Mouse (Mus musculus): ENCODE results near the gene Gm42421.

The Gm42421 gene

DNA sequence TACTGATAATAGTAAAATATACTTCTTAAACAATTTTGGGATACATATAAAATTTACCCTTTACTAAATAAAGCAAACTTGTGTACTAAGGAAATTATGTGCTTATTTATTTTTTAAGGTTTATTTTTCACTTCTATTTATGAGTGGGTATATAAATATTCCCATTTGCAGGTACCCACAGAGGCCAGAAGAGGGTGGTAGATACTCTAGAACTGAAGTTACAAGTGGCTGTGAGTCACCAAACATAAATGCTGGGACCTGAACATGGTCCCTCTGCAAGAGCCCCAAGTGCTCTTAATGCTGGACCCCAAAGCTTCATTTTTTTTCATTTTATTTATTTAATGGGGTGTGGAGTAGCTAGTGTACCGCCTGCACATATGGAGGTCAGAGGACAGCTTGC is 5.9 kb downstream of the Gm42421 start:
- DNase-seq (ENCODE audit: low read depth, low spot score): no peak

DNA sequence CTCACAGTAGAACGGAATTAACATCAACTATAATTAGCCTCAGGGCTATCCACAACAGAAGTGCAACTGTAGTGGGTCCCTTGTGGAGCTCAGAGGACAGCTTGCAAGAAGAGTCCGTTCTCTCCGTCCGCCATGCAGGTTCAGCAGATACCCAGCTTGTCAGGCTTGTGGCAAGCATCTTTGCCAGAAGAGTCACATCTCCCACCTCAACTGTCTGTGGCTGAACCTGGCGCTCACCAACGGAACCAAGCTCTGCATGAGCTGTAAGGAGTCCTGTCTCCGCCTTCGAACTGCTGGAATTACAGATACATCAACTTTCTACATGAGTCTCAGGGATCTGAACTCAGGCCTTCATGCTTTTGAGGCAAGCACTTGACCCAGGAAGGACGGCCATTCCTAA is 8.2 kb downstream of the Gm42421 start:
- DNase-seq (ENCODE audit: low read depth, low spot score): no peak

DNA sequence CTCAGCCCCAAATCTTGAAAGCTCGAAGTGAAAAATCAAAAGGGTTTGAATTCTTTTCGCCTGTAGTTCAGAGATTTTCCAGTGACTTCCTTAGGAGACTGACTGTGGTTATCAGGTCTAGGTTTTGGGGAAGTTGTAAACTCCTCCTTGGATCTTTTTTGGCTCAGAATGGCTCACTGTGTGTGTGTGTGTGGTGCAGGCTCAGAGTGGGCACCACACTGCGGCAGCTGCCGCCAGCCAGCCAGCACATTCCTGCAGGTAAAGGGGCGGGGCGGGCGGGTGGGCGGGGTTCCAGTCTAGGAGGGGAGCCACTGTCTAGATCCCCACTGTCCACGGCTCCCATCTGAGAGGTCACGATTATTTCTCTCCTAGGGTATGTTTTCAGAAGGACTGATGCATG is 13.6 kb downstream of the Gm42421 start:
- peak; percentile 28 for DNase-seq (ENCODE audit: low read depth, low spot score)

DNA sequence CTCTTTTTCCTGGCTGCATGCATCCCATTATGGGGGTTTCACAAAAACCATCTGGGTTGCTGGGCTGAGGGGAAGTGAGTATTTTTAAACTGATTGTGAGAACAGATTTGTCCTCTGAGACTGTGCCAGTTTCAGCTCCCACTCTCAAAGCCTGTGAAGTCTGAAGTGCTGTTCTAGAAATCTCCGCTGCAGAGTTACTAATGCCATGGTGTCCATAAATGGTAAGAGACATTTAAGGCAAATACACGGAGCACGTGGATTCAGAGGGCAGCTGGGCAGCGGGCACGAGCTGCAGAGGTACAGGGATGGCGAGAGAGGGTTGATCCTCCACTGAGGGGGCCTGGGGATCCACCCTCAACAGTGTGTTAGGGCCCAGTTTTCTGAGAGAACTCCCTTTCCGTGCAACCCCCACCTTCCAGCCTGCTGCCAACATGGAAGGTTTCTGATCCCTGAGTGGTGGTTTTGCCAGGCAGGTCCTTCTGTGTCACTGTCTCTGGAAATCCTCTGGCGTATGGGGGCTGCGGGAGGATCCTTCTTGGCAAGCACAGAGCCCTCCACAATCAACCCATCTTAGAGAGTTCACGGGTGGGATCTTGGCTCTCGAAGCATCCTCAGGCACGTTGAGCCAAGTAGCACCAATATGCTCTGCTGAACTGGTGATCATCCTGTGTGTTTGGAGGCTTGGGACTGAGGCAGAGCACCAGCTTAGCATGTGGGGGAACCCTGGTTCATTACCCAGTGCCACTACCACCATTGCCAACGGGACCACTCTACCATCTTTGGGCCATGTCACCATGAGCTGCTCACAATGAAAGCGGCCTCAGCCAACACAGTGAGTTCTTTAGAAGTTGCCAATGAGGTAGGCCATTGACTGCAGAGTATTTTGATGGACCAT is 15.5 kb downstream of the Gm42421 start:
- DNase-seq (ENCODE audit: low read depth, low spot score): no peak

DNA sequence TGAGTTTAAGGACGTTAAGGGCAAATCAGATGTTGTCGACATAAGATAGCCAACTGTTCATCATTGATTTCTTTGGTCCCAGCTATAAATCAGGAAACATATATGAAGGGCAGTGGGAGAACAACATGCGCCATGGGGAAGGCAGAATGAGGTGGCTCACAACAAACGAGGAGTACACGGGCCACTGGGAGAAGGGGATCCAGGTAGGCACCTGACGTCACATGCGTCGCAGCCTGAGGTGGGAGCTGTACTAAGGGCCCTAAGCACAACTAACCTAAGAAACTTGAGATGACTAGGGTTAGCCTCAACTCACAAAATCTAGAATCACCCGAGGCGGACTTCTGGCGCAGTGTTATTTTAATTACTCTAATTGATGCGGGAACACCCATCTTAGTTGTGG is 20.4 kb downstream of the Gm42421 start:
- no peak for DNase-seq (ENCODE audit: low read depth, low spot score)

DNA sequence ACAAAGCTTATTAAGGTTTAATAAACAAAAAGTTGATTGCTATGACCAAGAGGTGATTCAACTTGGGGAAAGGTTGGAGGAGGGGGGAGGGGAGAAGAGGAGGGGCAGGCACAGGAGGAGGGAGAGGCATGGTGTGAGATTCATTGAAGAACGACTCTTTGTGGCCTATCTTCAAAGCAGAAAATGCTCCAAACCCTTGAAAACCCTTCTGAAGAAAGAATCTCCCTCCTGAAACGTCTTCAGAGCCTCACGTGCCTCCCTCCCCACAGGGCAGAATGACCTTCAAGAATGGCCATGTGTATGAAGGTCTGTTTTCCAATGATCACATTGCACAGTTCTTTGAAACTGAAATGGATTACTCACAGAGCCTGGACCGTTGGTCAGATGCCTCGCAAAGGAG is 22.0 kb downstream of the Gm42421 start:
- DNase-seq (ENCODE audit: low read depth, low spot score): no peak

DNA sequence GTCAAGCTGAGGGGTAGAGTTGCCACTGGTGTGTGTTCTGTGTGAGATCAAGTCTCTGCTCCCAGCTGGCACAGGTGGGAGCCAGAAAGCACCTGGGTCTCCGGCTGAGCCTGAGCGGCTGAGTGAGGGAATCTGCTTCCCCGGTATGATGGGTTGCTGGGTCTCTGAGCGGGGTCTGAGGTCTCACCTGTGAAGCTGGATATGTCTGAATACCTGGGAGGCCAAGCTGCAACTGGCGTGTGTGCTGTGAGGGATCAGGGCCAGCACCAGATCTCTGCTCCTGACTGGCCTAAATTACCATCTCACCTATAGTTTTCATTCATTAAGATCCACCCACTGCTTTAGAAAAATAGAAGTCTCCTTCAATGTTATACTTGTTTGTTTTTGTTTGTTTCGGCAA is 29.1 kb downstream of the Gm42421 start:
- no peak for DNase-seq (ENCODE audit: low read depth, low spot score)

DNA sequence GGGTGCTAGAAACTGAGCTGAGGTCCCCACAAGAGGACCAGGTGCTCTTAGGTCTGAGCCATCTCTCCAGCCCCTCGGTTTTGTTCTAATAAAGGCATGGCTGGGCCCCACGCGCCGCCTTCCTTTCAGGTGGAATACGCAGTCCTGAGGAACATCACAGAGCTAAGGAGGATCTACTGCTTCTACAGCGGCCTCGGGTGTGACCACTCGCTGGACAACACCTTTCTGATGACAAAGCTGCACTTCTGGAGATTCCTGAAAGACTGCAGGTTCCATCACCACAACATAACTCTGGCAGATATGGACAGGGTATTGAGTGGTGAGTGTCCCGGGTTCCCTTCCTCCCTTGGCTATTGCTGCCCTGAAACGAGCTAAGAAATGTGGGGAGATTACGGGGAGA is 31.6 kb downstream of the Gm42421 start:
- no peak for DNase-seq (ENCODE audit: low read depth, low spot score)

DNA sequence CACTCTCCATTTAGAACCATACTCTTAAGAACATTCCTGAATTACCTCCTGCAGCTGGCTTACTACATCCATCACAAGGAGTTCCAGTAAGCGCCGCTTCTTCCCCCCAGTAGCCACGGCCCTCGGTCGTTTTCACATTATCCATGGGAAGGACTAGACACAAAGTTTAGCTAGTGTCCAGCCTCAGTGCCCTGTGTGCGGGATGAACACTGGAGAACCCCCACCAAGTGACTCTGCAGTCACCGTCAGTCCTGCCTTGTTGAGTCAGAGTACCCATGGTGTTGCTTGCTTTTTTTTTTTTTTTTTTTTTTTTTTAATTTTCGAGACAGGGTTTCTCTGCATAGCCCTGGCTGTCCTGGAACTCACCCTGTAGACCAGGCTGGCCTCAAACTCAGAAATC is 33.2 kb downstream of the Gm42421 start:
- DNase-seq (ENCODE audit: low read depth, low spot score): no peak

DNA sequence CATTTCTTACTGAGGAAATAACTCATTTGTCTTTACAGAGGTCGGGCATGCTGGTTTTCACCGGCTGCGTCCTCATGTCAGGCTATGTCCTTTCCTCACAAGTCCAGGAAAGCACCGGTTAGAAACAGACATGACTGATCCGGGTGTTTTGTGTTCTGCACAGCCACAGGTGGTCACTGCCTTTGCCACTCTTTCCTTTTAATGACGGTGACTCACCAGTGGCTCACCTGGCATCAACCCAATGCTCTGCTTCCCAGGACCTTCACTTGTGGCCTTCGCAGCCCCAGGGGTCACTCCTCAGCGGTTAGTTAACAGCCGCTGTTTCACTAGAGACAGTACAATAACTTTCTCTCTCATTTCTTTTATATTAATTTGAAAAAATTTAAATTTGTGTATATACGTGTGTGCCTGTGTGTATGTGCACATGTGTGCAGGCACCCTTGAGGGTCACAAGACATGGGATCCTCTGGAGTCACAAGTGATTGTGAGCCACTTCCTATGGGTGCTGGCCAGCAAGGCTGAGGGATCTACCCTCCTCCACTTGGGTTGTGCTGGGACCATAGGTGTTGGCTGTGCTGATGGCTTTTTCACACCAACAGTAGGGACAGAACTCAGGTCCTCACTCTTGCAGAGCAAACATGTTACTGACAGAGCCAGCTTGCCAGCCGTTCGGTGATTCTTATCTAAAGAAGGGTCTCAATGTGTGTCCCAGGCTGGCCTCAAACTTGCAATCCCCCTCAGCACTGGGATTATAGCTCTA is 37.8 kb downstream of the Gm42421 start:
- no peak for DNase-seq (ENCODE audit: low read depth, low spot score)

DNA sequence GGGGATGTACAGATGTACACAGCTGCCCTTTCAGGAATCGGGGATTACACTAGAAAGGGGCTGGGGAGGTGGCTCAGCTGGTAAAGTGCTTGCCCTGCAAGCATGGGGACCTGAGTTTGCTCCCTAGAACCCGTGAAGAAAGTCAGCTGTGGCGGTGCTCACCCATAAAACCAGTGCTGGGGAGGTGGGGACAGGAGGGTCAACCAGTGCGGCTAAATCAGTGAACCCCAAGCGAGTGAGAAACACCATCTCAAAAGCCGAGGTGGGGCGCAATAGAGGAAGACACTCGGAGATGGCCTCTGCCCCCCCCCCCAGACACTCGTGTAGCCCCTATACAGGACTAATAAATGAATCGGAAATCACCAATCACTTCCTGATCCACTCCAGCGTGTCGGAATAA is 38.7 kb downstream of the Gm42421 start:
- DNase-seq (ENCODE audit: low read depth, low spot score): no peak

DNA sequence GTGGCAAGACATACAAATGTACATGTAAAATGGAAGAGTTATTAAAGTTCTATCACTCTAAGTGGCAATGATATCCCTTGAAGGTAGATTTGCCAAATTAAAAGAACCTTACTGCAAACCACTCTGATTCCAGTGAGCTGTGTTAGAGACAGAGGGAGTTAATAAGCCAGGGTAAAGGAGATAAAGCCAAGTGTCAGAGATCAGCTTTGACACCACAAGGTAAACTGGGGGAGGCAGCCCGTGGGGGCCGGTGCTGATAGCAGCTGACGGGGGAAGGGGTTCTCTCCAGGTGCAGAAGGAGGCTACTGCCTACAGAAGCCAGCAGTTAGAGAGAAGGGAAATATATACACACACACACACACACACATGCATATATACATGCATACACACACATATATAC is 44.7 kb downstream of the Gm42421 start:
- DNase-seq (ENCODE audit: low read depth, low spot score): no peak

DNA sequence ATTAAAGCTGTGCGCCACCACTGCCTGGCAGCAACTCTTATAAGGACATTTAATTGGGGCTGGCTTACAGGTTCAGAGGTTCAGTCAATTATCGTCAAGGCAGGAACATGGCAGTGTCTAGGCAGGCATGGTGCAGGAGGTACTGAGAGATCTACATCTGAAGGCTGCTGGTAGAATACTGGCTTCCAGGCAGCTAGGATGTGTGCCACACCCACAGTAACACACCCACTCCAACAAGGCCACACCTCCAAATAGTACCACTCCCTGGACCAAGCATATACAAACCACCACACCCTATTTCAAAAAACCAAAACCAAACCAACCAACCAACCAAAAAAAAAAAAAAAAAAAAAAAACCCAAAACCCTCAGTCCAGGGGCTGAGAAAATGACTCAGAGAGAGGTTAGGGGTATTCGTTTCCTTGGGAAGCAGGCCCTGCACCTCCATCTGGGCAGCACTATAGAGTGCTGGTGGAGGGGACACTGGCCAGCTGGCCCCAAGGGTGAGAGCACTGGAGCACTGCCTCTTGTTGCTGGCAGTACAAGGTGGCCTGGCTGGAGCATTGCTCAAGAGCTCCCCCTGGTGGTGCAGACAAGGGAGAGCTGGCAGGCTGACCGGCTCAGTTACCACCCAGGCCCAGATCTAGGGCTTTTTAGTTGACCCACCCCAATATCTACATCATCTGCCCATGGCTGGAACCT is 47.1 kb downstream of the Gm42421 start:
- DNase-seq (ENCODE audit: low read depth, low spot score): peak; percentile 71

DNA sequence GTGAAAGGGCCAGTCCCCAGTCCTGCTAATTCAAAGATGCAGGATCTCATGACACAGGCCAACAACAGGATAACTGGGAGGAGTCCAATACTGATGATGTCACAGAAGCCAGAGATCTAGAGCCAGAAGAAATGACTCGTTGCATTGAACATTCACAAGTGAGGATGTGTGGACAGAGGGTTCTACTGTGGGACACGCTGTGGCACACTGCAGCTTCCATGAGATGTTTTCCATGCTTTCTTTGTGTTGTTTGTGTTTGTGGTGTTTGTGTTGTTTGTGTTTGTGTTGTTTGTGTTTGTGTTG is 47.6 kb downstream of the Gm42421 start:
- DNase-seq (ENCODE audit: low read depth, low spot score): no peak

DNA sequence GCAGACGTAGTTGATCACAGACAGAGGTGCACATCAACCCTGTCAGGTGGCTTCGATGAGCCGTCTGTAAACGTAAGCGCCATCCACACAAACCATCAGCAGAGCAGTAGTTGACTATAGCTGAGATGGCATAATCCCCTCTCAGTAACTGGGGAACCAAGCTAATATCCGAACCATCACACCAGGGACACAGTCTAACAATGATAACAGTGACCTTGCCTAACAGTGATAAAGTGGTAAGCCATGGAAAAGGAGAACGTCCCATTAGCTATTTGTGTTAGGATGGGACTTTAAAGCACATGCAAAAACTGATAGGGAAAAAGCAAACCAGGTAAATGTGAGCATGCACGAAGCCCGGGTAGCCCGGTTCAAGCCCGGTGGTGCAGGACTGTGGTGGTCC is 48.3 kb downstream of the Gm42421 start:
- no peak for DNase-seq (ENCODE audit: low read depth, low spot score)

DNA sequence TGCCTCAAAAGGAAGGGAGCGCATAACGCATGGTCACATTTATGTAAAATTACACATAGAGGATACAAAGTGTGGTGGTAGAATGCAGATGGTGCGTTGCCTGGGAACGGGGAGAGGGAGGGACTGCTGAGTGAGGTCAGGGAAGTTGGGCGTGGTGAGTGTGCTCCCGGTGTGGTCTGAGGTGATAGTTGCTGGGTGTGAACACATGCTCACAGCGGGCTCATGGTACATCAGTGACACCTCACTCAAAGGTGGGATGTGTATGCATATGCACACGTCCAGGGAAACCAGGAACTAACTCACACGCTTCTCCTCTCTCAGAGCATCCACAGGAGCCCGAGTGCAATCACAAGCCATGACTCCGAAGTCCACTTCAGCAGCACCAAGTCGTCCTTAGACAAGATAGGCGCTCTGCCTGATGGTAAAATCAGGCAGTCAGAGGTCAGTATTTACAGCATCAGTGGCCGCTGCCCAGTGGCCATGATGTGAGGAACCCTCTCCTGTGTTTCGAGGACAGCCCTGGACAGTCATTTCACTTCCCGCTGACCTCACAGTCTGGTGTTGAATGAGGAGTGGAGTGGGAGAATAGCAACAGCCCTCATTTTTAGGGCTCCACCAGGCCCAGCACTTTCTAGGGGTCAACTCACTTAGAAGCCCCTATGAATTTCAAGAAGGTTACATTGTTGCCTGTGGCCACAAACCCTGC is 48.9 kb downstream of the Gm42421 start:
- DNase-seq (ENCODE audit: low read depth, low spot score): no peak

DNA sequence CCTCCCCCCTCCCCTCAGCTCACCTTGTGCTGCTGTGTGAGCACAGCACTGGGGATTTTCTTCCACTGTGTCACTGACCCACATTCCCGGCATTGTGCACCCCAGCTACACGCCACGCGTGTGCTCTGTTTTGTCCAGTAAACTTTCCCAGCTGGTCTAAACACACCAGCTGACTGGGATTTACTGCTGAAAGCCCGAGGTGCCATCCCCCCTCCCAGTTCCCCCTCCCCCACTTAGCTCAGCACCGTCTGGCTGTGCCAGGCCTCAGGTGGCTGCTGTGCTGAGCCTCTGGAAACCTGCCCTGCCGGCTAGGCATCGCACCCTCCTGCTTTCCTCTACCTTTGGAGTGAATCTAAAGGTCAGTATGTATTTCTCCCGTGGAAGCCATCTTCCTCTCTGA is 52.9 kb downstream of the Gm42421 start:
- DNase-seq (ENCODE audit: low read depth, low spot score): peak; percentile 21

DNA sequence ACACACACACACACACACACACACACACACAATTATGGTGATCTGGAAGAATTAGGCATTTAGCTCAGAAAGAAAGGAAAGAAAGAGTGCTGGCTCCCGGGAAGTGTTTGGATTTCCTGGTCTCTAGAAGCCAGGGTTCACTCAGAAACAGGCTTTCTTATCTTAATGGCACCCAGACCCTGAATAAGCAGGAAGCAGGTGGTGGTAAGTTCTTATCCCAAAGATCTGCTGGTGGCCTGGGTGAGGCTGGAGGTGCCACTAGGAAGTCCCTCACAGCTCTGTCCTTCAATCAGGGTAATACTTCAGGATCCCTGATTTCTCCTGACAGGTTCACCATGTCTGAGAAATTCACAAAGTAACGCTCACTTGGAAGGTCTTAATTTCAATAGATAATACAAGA is 54.4 kb downstream of the Gm42421 start:
- no peak for DNase-seq (ENCODE audit: low read depth, low spot score)

DNA sequence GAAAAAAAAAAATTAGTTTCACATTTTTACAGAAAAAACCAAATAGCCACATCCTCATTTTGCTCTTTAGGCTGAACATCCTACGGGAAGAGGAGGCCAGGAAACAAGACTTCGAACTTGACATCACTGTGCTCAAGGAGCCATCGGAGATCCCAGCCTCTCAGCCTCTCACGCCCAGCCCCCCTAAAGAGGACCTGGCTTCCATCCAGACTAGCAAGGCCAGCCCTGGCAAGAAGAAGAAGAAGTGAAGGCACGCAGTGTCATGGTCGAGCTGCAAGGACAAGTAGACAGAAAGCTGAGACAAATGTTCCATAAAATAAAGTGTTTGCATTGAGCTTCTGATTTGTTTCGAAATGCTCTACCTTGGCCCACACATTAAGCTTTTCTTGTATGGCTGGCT is 57.4 kb downstream of the Gm42421 start:
- DNase-seq (ENCODE audit: low read depth, low spot score): no peak

Measured in R1 (cell line).